Mouse (Mus musculus): ENCODE data around the gene Rgs6. TPM values are rescaled to one million over a fixed set of nuclear protein-coding genes. Genes with fewer than 3 reads are reported as not detected.

Gene Rgs6
- polyA plus RNA-seq, 1 experiment from 2014 or later: 0.69 TPM

GRCm38 (mm10) chr12:83208011-83208410 lies 619.9 kb downstream of the Rgs6 start:
- H3K27me3 ChIP-seq (ENCODE audit: control insufficient read depth, insufficient read depth, low read length): no peaks in the 10 kb centered on the region
- DNase-seq (ENCODE audit: low spot score): no peak
- H3K27ac ChIP-seq (ENCODE audit: low read depth, low read length): no peak overlapping the region
- ATAC-seq (ENCODE audit: insufficient read depth, low FRiP score, low TSS enrichment): no peak
- H3K9me3 ChIP-seq (ENCODE audit: control insufficient read depth, low read length): no peaks in the 10 kb centered on the region
- no peak overlapping the region for H3K4me3 ChIP-seq (ENCODE audit: low read depth, low read length)
- H3K9ac ChIP-seq (ENCODE audit: low read length): no peak overlapping the region
- WGBS: 53% methylated on average over 8 of the region's 8 CpGs
- no peak overlapping the region for H3K4me2 ChIP-seq (ENCODE audit: low read depth)
- no peaks in the 10 kb centered on the region for H3K4me1 ChIP-seq (ENCODE audit: control insufficient read depth, insufficient read depth, low read length)
- no peaks in the 10 kb centered on the region for H3K36me3 ChIP-seq (ENCODE audit: control insufficient read depth, insufficient read depth, low read length)

- DNase-seq (ENCODE audit: low spot score): no peak
- WGBS: 61% methylated on average over 6 of the region's 6 CpGs
These were observed 620.7 kb downstream of the Rgs6 start for GRCm38 (mm10) chr12:83208841-83209240.

GRCm38 (mm10) chr12:83209461-83209860 lies 621.4 kb downstream of the Rgs6 start:
- no peak overlapping the region for H3K4me2 ChIP-seq (ENCODE audit: low read depth)
- no peak overlapping the region for H3K4me3 ChIP-seq (ENCODE audit: low read depth, low read length)
- H3K9me3 ChIP-seq (ENCODE audit: control insufficient read depth, low read length): no peaks in the 10 kb centered on the region
- no peaks in the 10 kb centered on the region for H3K36me3 ChIP-seq (ENCODE audit: control insufficient read depth, insufficient read depth, low read length)
- no peaks in the 10 kb centered on the region for H3K27me3 ChIP-seq (ENCODE audit: control insufficient read depth, insufficient read depth, low read length)
- DNase-seq (ENCODE audit: low spot score) (no peak), ATAC-seq (ENCODE audit: insufficient read depth, low FRiP score, low TSS enrichment) (no peak)
- H3K27ac ChIP-seq (ENCODE audit: low read depth, low read length): no peak overlapping the region
- H3K4me1 ChIP-seq (ENCODE audit: control insufficient read depth, insufficient read depth, low read length): no peaks in the 10 kb centered on the region
- 52% methylated on average over 6 of the region's 6 CpGs for WGBS
- H3K9ac ChIP-seq (ENCODE audit: low read length): no peak overlapping the region

More at GRCm38 (mm10) chr12:83208841-83209240, 620.7 kb downstream of the Rgs6 start:
- no peak for ATAC-seq (ENCODE audit: insufficient read depth, low FRiP score, low TSS enrichment)
- no peak overlapping the region for H3K27ac ChIP-seq (ENCODE audit: low read depth, low read length)
- no peaks in the 10 kb centered on the region for H3K4me1 ChIP-seq (ENCODE audit: control insufficient read depth, insufficient read depth, low read length)
- H3K4me2 ChIP-seq (ENCODE audit: low read depth): no peak overlapping the region
- no peaks in the 10 kb centered on the region for H3K27me3 ChIP-seq (ENCODE audit: control insufficient read depth, insufficient read depth, low read length)
- H3K9ac ChIP-seq (ENCODE audit: low read length): no peak overlapping the region
- H3K9me3 ChIP-seq (ENCODE audit: control insufficient read depth, low read length): no peaks in the 10 kb centered on the region
- H3K36me3 ChIP-seq (ENCODE audit: control insufficient read depth, insufficient read depth, low read length): no peaks in the 10 kb centered on the region
- no peak overlapping the region for H3K4me3 ChIP-seq (ENCODE audit: low read depth, low read length)

GRCm38 (mm10) chr12:83210294-83210693 lies 622.2 kb downstream of the Rgs6 start:
- no peaks in the 10 kb centered on the region for H3K36me3 ChIP-seq (ENCODE audit: control insufficient read depth, insufficient read depth, low read length)
- H3K4me1 ChIP-seq (ENCODE audit: control insufficient read depth, insufficient read depth, low read length): no peaks in the 10 kb centered on the region
- 57% methylated on average over 5 of the region's 5 CpGs for WGBS
- no peak overlapping the region for H3K4me2 ChIP-seq (ENCODE audit: low read depth)
- no peak overlapping the region for H3K4me3 ChIP-seq (ENCODE audit: low read depth, low read length)
- no peak for DNase-seq (ENCODE audit: low spot score)
- no peak overlapping the region for H3K9ac ChIP-seq (ENCODE audit: low read length)
- H3K27me3 ChIP-seq (ENCODE audit: control insufficient read depth, insufficient read depth, low read length): no peaks in the 10 kb centered on the region
- H3K9me3 ChIP-seq (ENCODE audit: control insufficient read depth, low read length): no peaks in the 10 kb centered on the region
- no peak overlapping the region for H3K27ac ChIP-seq (ENCODE audit: low read depth, low read length)
- ATAC-seq (ENCODE audit: insufficient read depth, low FRiP score, low TSS enrichment): no peak

- H3K4me3 ChIP-seq (ENCODE audit: low read depth, low read length): no peak overlapping the region
- no peaks in the 10 kb centered on the region for H3K27me3 ChIP-seq (ENCODE audit: control insufficient read depth, insufficient read depth, low read length)
- 79% methylated on average over 3 of the region's 3 CpGs for WGBS
- no peaks in the 10 kb centered on the region for H3K4me1 ChIP-seq (ENCODE audit: control insufficient read depth, insufficient read depth, low read length)
- no peaks in the 10 kb centered on the region for H3K9me3 ChIP-seq (ENCODE audit: control insufficient read depth, low read length)
- DNase-seq (ENCODE audit: low spot score) (no peak), ATAC-seq (ENCODE audit: insufficient read depth, low FRiP score, low TSS enrichment) (no peak)
- H3K9ac ChIP-seq (ENCODE audit: low read length): no peak overlapping the region
- no peak overlapping the region for H3K27ac ChIP-seq (ENCODE audit: low read depth, low read length)
- no peaks in the 10 kb centered on the region for H3K36me3 ChIP-seq (ENCODE audit: control insufficient read depth, insufficient read depth, low read length)
- no peak overlapping the region for H3K4me2 ChIP-seq (ENCODE audit: low read depth)
These were observed 622.6 kb downstream of the Rgs6 start for GRCm38 (mm10) chr12:83210735-83211134.

GRCm38 (mm10) chr12:83211146-83211822 lies 623.2 kb downstream of the Rgs6 start:
- Histone ChIP-seq H3K27me3 (ENCODE audit: control insufficient read depth, insufficient read depth, low read length) (no peaks in the 10 kb centered on the region), H3K4me2 (ENCODE audit: low read depth) (no peak overlapping the region), H3K36me3 (ENCODE audit: control insufficient read depth, insufficient read depth, low read length) (no peaks in the 10 kb centered on the region), H3K9ac (ENCODE audit: low read length) (no peak overlapping the region), H3K4me3 (ENCODE audit: low read depth, low read length) (no peak overlapping the region), H3K9me3 (ENCODE audit: control insufficient read depth, low read length) (no peaks in the 10 kb centered on the region), H3K27ac (ENCODE audit: low read depth, low read length) (no peak overlapping the region), H3K4me1 (ENCODE audit: control insufficient read depth, insufficient read depth, low read length) (no peaks in the 10 kb centered on the region)
- WGBS: 69% methylated on average over 7 of the region's 7 CpGs
- ATAC-seq (ENCODE audit: insufficient read depth, low FRiP score, low TSS enrichment) (no peak), DNase-seq (ENCODE audit: low spot score) (no peak)

Data from neural tube, embryonic 11.5 days (tissue).